Mouse (Mus musculus): ENCODE measurements at regions not wholly inside any gene's neighbourhood (a gene's known extent, or its start where the extent isn't known, plus 50 kb on each side); places are given as distances from the start of the nearest gene placed in this dataset.

DNA sequence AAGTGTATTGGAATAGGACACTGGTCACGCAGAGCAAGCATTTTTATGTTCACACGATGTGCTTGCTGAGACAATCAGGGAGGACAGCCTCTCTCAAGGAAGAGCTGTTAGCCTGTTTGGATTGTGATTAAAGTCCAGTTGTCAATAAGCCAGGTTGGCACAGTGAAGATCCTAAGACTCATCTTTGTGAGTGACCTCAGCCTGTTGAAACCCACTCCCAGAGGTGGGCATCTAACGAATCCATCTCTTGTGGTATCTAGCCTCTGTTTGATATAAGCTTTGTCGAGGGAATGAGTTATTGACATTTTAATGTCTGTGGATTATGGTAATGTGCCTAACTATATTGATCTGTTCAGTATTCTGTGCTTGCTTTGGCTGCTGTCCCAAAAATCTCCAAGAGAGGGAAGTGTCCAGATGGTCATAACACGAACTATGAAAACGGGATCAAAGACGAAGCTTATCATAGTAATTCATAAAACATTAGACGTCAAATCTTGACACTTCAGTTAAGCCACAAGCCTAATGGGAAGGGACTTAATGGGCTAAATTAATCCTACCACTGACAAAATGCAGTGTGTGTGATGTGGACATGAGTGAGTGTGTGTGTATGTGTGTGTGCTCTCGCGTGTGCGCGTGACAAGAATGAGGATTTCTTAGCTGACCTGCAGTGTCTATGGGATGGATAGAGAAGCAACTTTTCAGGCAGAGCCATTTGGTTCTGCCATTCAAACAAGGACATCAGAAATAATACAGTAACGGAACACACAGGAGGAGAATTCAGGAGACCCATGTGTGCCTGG, 104.8 kb upstream of the Fer start:
- no peaks in the 10 kb centered on the region for H3K27me3 ChIP-seq
- no peaks in the 10 kb centered on the region for H3K9me3 ChIP-seq
- no peaks in the 10 kb centered on the region for H3K4me1 ChIP-seq
- no peak for ATAC-seq (ENCODE audit: insufficient number of reproducible peaks, insufficient read depth, low FRiP score, low TSS enrichment, low read depth)
- H3K27ac ChIP-seq: no peak overlapping the region
- H3K9ac ChIP-seq: no peak overlapping the region
- H3K36me3 ChIP-seq: no peaks in the 10 kb centered on the region
- WGBS: 89% methylated on average over 13 of the region's 13 CpGs
- H3K4me3 ChIP-seq: no peak overlapping the region
- no peak overlapping the region for H3K4me2 ChIP-seq

DNA sequence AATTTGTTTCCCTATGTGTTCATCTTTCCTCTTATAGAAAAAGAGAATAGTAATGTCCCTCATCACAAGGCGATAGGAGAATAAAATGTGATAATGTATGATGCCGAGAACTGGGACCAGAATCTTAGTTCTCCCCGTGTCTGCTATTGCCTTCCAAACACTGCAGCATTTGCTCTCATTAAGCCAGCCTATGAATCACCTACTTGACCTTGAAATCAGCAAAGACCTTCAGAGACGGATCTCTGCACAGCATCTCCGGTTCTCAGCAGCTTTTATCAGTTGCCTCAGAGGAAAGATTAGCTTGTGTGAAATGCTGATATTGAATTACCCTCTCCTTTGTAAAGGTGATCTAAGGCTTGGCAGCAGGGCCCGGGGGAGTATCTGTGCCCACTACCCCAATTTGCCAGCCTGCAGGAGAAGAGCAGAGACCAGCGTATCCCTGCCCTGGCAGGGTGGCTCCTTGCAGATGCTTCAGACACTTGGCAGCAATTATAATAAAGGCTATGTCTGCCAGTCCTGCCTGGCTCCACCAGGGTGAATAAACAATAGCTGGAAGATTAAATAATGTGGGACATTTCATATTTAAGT, 104.0 kb upstream of the Fer start:
- no peaks in the 10 kb centered on the region for H3K27me3 ChIP-seq
- no peaks in the 10 kb centered on the region for H3K4me1 ChIP-seq
- H3K4me2 ChIP-seq: no peak overlapping the region
- H3K9me3 ChIP-seq: no peaks in the 10 kb centered on the region
- H3K4me3 ChIP-seq: no peak overlapping the region
- no peak overlapping the region for H3K9ac ChIP-seq
- no peak overlapping the region for H3K27ac ChIP-seq
- ATAC-seq (ENCODE audit: insufficient number of reproducible peaks, insufficient read depth, low FRiP score, low TSS enrichment, low read depth): no peak
- 69% methylated on average over 7 of the region's 7 CpGs for WGBS
- H3K36me3 ChIP-seq: no peaks in the 10 kb centered on the region

DNA sequence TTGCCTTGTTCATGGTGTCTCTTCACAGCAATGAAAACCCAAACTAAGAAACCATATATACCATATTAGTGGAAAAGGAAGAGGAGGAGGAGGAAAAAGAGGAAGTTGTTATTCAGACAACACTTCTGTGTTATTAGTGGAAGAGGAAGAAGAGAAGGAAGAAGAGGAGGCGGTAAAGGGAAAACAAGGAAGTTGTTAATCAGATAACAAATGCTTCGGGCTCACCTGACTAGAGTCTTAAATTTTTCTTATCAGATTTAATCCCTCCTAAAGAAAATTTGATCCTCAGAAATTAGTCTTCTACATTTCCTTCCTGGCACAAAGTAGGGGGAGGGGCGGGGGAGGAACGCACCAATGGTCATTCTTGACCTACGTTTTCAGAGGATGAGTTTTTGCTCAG, 101.8 kb upstream of the Fer start:
- no peak overlapping the region for H3K4me3 ChIP-seq
- no peak overlapping the region for H3K9ac ChIP-seq
- no peaks in the 10 kb centered on the region for H3K27me3 ChIP-seq
- H3K4me2 ChIP-seq: no peak overlapping the region
- WGBS: 87% methylated on average over 5 of the region's 5 CpGs
- H3K4me1 ChIP-seq: no peaks in the 10 kb centered on the region
- no peaks in the 10 kb centered on the region for H3K36me3 ChIP-seq
- ATAC-seq (ENCODE audit: insufficient number of reproducible peaks, insufficient read depth, low FRiP score, low TSS enrichment, low read depth): no peak
- no peak overlapping the region for H3K27ac ChIP-seq
- H3K9me3 ChIP-seq: no peaks in the 10 kb centered on the region

DNA sequence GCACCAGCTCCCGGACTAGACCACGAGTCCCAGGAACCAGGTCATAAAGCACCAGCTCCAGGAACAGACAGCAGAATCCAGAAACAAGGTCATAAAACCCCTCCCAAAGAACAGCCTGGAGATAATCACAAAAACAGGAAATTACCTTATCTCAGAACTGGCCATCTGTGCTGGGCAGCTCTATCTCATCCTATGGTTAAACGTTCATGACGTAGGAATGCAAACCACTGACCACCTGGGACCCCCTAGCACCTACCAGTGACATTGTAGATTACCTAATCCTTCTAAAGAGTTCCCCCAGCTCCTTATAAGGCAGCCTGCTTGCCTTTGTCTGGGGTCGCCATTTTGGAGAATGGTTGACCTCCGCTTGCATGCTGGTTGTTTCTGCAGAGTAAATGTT, 91.8 kb upstream of the Fer start:
- H3K9ac ChIP-seq: no peak overlapping the region
- H3K27me3 ChIP-seq: no peaks in the 10 kb centered on the region
- no peak for ATAC-seq (ENCODE audit: insufficient number of reproducible peaks, insufficient read depth, low FRiP score, low TSS enrichment, low read depth)
- 93% methylated on average over 6 of the region's 6 CpGs for WGBS
- H3K9me3 ChIP-seq: no peaks in the 10 kb centered on the region
- H3K4me1 ChIP-seq: no peaks in the 10 kb centered on the region
- no peak overlapping the region for H3K27ac ChIP-seq
- no peak overlapping the region for H3K4me2 ChIP-seq
- H3K4me3 ChIP-seq: no peak overlapping the region
- H3K36me3 ChIP-seq: no peaks in the 10 kb centered on the region

DNA sequence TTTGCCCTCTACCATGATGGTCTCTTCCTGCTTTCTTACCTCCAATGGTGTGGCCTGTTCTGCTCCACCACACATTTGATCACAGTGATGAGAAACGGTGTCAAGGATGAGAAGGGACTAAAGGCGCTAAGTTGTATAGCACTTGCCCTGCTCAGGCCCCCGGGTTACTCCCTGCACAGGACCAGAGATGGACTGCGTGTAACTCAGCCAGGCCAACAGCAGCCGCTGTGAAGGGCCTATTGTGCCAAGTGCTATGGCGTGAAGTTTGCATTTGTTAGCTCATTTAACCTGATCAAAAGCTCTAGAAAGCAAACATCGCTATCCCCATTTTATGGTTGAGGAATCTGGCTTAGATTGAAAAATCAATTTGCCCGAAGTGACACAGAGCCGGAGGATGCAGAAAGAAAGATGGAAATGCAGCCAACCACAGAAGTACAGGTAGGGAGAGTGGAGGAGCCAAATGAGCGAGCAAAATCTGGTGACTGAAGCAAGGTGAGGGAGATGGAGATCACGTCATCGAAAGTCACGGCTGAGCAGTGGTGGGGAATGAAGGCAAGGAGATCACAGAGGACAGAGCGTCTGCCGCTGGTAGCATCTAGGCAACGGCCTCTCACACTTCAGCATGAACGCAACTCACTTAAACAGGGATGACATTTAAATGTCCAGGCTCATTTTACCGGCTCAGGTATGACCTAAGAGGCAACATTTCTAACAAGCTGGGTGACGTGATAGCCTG, 78.3 kb upstream of the Fer start:
- Histone ChIP-seq H3K4me3 (no peak overlapping the region), H3K27ac (no peak overlapping the region), H3K36me3 (no peaks in the 10 kb centered on the region), H3K4me1 (no peaks in the 10 kb centered on the region), H3K9ac (no peak overlapping the region), H3K9me3 (no peaks in the 10 kb centered on the region), H3K4me2 (no peak overlapping the region), H3K27me3 (no peaks in the 10 kb centered on the region)
- WGBS: 83% methylated on average over 19 of the region's 19 CpGs
- ATAC-seq (ENCODE audit: insufficient number of reproducible peaks, insufficient read depth, low FRiP score, low TSS enrichment, low read depth): no peak

DNA sequence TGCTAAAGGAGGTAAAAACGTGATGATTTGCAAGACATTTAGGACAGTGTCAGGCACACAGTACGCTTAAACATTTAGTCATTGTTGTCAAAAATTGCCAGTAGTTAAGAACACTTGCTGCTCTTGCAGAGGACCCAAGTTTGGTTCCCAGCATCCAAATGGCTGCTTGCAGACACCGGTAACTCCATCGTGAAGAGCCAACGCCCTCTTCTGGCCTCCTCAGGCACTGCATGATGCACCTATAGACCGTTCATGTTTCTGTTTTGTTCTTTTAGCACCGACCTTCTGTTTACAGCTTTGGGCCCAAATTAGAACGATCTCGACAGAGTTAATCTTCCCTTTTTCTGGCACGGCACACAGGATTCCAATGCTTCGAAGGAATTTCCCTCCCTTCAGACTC, 76.4 kb upstream of the Fer start:
- Histone ChIP-seq H3K27me3 (no peaks in the 10 kb centered on the region), H3K4me2 (no peak overlapping the region), H3K4me3 (no peak overlapping the region), H3K9me3 (no peaks in the 10 kb centered on the region), H3K4me1 (no peaks in the 10 kb centered on the region), H3K36me3 (no peaks in the 10 kb centered on the region), H3K9ac (no peak overlapping the region), H3K27ac (no peak overlapping the region)
- 82% methylated on average over 11 of the region's 11 CpGs for WGBS
- ATAC-seq (ENCODE audit: insufficient number of reproducible peaks, insufficient read depth, low FRiP score, low TSS enrichment, low read depth): no peak

DNA sequence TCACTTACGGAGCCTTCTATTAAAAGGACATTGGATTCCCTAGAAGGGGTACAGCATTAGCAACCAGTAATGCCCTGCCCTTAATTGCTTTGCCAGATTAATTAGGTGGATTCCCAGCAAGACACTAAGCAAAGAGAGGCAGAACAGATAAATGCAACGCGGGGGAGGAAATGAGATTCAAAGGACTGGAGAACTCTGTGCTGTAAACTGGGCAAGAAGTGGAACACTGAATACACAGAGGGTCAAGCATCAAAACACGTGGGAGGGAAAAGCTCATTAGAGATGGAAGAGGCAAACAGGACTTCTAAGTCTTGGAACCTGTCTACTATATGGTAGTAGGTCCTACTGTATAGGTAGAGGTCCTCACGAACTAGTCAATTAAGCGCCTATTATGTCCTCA, 68.5 kb upstream of the Fer start:
- Histone ChIP-seq H3K9me3 (no peaks in the 10 kb centered on the region), H3K4me2 (no peak overlapping the region), H3K9ac (no peak overlapping the region), H3K27me3 (no peaks in the 10 kb centered on the region), H3K4me1 (peaks cover 4% of the 10 kb centered on the region; the same call in 1 of the 2 replicates), H3K4me3 (no peak overlapping the region), H3K36me3 (no peaks in the 10 kb centered on the region), H3K27ac (no peak overlapping the region)
- ATAC-seq (ENCODE audit: insufficient number of reproducible peaks, insufficient read depth, low FRiP score, low TSS enrichment, low read depth): no peak
- WGBS: 86% methylated on average over 6 of the region's 6 CpGs

DNA sequence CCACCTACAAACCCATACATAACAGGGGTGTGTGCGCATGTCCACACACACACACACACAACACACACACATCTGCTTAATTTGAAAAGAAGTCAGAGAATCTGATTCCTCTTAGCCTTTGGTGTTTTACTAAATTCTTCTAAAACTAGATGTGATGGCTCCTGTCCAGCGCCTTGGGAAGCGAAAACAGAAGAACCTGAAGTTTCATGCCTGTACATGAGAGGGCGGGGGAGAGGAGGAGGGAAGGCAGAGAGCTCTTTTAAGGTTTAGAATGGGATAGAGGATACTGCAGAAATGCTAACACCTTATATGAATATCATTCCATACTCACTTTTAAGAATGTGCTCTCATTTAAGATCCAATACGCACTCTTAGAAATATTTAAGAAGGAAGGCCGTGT, 64.5 kb upstream of the Fer start:
- Histone ChIP-seq H3K36me3 (no peaks in the 10 kb centered on the region), H3K27ac (no peak overlapping the region), H3K4me2 (no peak overlapping the region), H3K4me1 (peaks cover 4% of the 10 kb centered on the region; the same call in 1 of the 2 replicates), H3K4me3 (no peak overlapping the region), H3K9me3 (no peaks in the 10 kb centered on the region), H3K9ac (no peak overlapping the region), H3K27me3 (no peaks in the 10 kb centered on the region)
- ATAC-seq (ENCODE audit: insufficient number of reproducible peaks, insufficient read depth, low FRiP score, low TSS enrichment, low read depth): no peak
- 79% methylated on average over 6 of the region's 6 CpGs for WGBS

DNA sequence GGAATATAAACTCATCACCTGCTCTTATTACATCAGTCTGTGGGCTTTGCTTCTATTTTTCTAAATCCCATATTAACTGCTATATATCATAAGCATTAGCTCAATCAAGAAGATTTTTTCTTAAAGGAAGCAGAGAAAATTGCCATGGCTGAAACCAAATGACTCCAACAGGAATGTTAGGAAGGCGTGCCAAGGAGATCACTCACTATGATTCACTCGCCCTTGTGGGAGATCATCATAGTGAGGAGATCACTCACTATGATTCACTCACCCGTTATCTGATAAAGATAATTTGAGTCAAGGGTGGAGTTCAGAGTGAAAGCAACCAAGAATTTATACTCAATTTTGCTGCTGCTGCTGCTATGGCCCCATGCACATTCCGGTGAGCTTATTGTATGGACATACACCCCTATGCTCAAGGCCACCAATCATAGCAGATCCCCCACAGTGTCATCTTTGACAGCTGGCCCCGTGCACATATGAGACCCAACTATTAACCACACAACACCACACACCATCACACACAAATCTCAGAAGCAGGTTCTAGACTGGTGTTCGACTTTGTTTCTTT, 63.8 kb upstream of the Fer start:
- WGBS: 80% methylated on average over 6 of the region's 6 CpGs
- H3K36me3 ChIP-seq: no peaks in the 10 kb centered on the region
- no peak overlapping the region for H3K27ac ChIP-seq
- no peaks in the 10 kb centered on the region for H3K27me3 ChIP-seq
- no peak for ATAC-seq (ENCODE audit: insufficient number of reproducible peaks, insufficient read depth, low FRiP score, low TSS enrichment, low read depth)
- H3K4me2 ChIP-seq: no peak overlapping the region
- H3K9me3 ChIP-seq: no peaks in the 10 kb centered on the region
- no peak overlapping the region for H3K9ac ChIP-seq
- H3K4me3 ChIP-seq: no peak overlapping the region
- H3K4me1 ChIP-seq: peaks cover 4% of the 10 kb centered on the region; the same call in 1 of the 2 replicates

DNA sequence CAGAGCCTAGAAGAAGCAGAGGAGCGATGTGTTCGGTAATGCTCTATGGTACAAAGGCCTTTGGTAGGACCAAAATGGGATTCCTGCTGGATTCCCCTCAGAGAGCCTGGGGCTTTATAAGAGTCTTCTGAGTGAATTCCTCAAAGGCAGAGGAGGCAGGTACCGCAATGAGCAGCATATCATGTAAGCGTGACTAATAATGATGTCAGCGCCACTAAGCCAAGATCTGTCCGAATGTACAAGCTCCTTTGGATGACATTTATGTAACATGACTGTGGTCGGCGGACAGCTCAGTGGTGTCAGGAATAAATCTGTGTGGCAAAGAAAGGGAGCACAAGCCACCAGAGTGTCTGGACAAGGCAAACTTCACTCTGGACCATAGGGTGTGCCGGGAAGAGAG, 61.5 kb upstream of the Fer start:
- Histone ChIP-seq H3K27me3 (no peaks in the 10 kb centered on the region), H3K4me1 (peaks cover 4% of the 10 kb centered on the region; the same call in 1 of the 2 replicates), H3K36me3 (no peaks in the 10 kb centered on the region), H3K27ac (no peak overlapping the region), H3K4me3 (no peak overlapping the region), H3K9ac (no peak overlapping the region), H3K4me2 (no peak overlapping the region), H3K9me3 (no peaks in the 10 kb centered on the region)
- WGBS: 83% methylated on average over 9 of the region's 9 CpGs
- no peak for ATAC-seq (ENCODE audit: insufficient number of reproducible peaks, insufficient read depth, low FRiP score, low TSS enrichment, low read depth)

DNA sequence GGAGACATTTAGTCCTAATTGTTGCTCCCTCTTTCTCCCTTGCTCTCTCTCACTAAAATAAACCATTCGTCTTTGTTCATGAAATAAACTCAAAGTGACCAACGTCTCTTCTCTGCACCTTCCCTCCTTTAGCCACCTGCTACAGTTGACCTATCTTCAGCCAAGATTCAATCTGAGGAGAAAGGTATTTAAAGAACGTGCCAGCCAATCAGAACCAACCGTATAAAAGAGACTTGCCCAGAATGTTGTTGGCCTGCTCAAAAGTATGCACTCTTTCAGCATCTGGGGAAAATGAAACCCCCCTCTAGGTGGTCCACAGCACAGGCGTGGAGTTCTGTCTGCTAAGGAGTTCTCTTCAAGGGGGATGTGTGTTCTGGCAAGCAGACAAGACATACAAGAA, 60.0 kb upstream of the Fer start:
- Histone ChIP-seq H3K27me3 (no peaks in the 10 kb centered on the region), H3K9me3 (no peaks in the 10 kb centered on the region), H3K4me2 (no peak overlapping the region), H3K9ac (no peak overlapping the region), H3K4me3 (no peak overlapping the region), H3K36me3 (no peaks in the 10 kb centered on the region), H3K4me1 (0 out of 2 replicates have a peak, but pooled peaks cover 3% of the 10 kb centered on the region), H3K27ac (no peak overlapping the region)
- no peak for ATAC-seq (ENCODE audit: insufficient number of reproducible peaks, insufficient read depth, low FRiP score, low TSS enrichment, low read depth)
- WGBS: 76% methylated on average over 5 of the region's 5 CpGs

All from embryonic facial prominence, embryonic 13.5 days (tissue).